Mouse (Mus musculus): ENCODE data around the gene Srrt. TPM values are rescaled to one million over a fixed set of nuclear protein-coding genes. Genes with fewer than 3 reads are reported as not detected.

The Srrt gene
- polyA plus RNA-seq, 1 experiment from 2014 or later: 141 TPM

DNA sequence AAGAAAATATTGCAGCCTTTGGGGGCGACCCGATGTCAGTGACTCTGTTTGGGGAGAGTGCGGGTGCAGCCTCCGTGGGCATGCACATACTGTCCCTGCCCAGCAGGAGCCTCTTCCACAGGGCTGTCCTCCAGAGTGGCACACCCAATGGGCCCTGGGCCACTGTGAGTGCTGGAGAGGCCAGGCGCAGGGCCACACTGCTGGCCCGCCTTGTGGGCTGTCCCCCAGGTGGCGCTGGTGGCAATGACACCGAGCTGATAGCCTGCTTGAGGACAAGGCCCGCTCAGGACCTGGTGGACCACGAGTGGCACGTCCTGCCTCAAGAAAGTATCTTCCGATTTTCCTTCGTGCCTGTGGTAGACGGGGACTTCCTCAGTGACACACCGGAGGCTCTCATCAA, 16.8 kb downstream of the Srrt start:
- Histone ChIP-seq H3K9ac (no peak overlapping the region), H3K27me3 (ENCODE audit: insufficient read depth, low read length) (peaks cover 45% of the 10 kb centered on the region), H3K4me1 (ENCODE audit: insufficient read depth) (no peaks in the 10 kb centered on the region; the same call in 1 of the 2 replicates), H3K36me3 (ENCODE audit: insufficient read depth) (peaks cover 11% of the 10 kb centered on the region), H3K4me2 (peak overlapping the region; percentile 71; the same call in 1 of the 2 replicates), H3K9me3 (ENCODE audit: low read depth, low read length) (no peaks in the 10 kb centered on the region), H3K27ac (ENCODE audit: low read depth) (peak overlapping the region; percentile 42; the same call in 1 of the 2 replicates), H3K4me3 (ENCODE audit: low read depth, low read length) (no peak overlapping the region)
- WGBS: 20% methylated on average over 15 of the region's 15 CpGs
- TF ChIP-seq CTCF (IDR thresholded peaks at IDR 0.05; ENCODE audit: low read depth): peak; percentile 80
- ATAC-seq (ENCODE audit: insufficient read depth): no peak
- peak; percentile 76 for DNase-seq

DNA sequence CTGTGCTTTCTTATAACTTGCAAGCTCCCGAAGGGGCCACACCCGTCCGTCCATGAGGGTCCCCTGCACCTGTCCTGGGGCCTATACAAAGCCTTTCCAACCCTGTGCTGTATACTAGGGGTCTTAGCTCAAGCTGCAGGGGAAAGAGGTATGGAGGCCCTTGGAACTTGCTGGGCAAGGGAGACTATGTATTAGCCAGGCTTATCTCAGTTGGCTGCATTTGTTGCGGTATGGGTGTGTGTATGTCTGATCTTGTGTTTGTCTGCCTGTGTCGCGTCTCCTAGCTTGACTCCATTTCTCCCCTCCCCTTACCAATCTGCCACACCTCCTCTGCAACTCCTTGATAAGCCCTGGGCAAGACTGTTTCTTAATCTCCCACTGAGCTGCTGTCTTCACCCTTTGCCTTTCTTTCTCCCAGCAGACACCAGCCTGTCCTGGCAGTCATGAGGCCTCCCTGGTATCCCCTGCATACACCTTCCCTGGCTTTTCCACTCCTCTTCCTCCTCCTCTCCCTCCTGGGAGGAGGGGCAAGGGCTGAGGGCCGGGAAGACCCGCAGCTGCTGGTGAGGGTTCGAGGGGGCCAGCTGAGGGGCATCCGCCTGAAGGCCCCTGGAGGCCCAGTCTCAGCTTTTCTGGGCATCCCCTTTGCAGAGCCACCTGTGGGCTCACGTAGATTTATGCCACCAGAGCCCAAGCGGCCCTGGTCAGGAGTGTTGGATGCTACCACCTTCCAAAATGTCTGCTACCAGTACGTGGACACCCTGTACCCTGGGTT, 17.7 kb downstream of the Srrt start:
- Histone ChIP-seq H3K4me2 (peak overlapping the region; percentile 71), H3K4me1 (ENCODE audit: insufficient read depth) (no peaks in the 10 kb centered on the region; the same call in 1 of the 2 replicates), H3K4me3 (ENCODE audit: low read depth, low read length) (peak overlapping the region; percentile 38), H3K27ac (ENCODE audit: low read depth) (peak overlapping the region; percentile 44; the same call in 1 of the 2 replicates), H3K9me3 (ENCODE audit: low read depth, low read length) (no peaks in the 10 kb centered on the region), H3K36me3 (ENCODE audit: insufficient read depth) (peaks cover 2% of the 10 kb centered on the region; the same call in 1 of the 2 replicates), H3K9ac (no peak overlapping the region), H3K27me3 (ENCODE audit: insufficient read depth, low read length) (peaks cover 45% of the 10 kb centered on the region)
- DNase-seq: no peak
- WGBS: 51% methylated on average over 13 of the region's 13 CpGs
- no peak for TF ChIP-seq CTCF (IDR thresholded peaks at IDR 0.05; ENCODE audit: low read depth)
- no peak for ATAC-seq (ENCODE audit: insufficient read depth)

DNA sequence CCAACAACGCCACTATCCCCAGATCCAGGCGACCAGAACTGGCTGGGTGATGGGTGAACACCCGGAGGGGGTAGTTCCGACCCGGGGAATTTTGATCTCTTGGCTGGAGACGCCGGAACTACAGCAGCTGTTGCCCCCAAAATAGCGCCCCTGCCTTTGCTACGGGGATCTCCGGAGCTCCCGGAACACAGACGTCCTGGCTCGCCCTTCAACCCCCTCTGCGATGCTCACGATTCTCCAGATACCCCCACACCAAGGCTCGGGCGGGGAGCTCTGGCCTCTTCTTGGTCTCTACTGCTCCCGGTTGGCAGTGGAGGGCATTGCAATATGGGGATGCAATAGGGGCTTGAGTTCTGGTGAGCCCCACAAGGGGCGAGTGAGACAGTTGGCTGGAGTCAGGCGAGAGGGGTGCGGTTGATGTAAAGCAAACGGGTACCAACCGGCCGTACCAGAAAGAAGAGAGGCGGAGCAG, 18.4 kb downstream of the Srrt start:
- Histone ChIP-seq H3K27me3 (ENCODE audit: insufficient read depth, low read length) (peaks cover 45% of the 10 kb centered on the region), H3K9ac (peak overlapping the region; percentile 40; the same call in 1 of the 2 replicates), H3K4me2 (peak overlapping the region; percentile 71), H3K4me1 (ENCODE audit: insufficient read depth) (no peaks in the 10 kb centered on the region; the same call in 1 of the 2 replicates), H3K36me3 (ENCODE audit: insufficient read depth) (no peaks in the 10 kb centered on the region), H3K9me3 (ENCODE audit: low read depth, low read length) (no peaks in the 10 kb centered on the region), H3K4me3 (ENCODE audit: low read depth, low read length) (peak overlapping the region; percentile 38), H3K27ac (ENCODE audit: low read depth) (0 out of 2 replicates have a peak overlapping the region, but pooled peaks have one; percentile 44)
- ATAC-seq (ENCODE audit: insufficient read depth) (0 out of 2 replicates have a peak, but pooled peaks have one; percentile 8), DNase-seq (peak; percentile 52)
- peak; percentile 58 for TF ChIP-seq CTCF (IDR thresholded peaks at IDR 0.05; ENCODE audit: low read depth)
- 2% methylated on average over 25 of the region's 25 CpGs for WGBS

DNA sequence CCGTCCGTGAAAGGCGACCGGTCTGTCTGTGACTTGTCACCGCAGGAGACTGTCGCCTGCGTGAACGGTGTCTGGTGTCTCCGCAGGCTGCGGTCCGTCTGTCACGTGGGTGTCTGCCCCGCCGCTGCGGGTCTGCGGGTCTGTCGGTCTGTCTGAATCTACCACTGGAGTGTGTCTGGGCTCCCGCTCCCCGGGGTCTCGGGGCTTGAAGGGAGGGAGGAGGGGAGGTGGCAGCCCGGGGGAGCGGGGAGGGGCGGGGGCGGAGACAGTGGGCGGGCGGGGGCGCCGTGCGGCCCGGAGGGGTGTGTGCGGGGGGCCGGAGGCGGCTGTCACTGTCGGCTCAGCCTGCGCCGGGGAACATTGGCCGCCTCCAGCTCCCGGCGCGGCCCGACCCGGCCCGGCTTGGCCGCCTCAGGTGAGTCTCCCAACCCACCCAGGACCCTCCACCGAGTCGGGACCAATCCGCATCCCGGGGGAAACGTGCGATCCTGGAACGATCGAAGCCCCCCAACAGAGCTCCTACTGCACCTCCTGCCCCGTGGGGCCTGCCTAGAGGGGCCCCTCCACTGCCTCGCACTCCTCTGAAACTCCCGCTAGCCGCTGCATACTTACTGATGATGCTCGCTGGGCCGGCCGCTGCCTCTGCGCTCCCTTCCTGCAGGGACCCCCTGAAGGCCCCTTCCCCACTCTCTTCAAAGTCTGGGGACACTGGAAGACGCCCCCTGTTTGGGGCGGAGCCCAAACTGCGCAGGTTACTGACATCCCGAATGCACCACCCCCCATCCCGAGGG, 19.3 kb downstream of the Srrt start:
- ATAC-seq (ENCODE audit: insufficient read depth) (peak; percentile 10; the same call in 1 of the 2 replicates), DNase-seq (peak; percentile 27)
- H3K4me1 ChIP-seq (ENCODE audit: insufficient read depth): no peaks in the 10 kb centered on the region; the same call in 1 of the 2 replicates
- no peak for TF ChIP-seq CTCF (IDR thresholded peaks at IDR 0.05; ENCODE audit: low read depth)
- WGBS: under 1% methylated on average over 52 of the region's 65 CpGs
- no peaks in the 10 kb centered on the region for H3K9me3 ChIP-seq (ENCODE audit: low read depth, low read length)
- H3K36me3 ChIP-seq (ENCODE audit: insufficient read depth): no peaks in the 10 kb centered on the region
- H3K9ac ChIP-seq: peak overlapping the region; percentile 52
- no peak overlapping the region for H3K27ac ChIP-seq (ENCODE audit: low read depth)
- peaks cover 45% of the 10 kb centered on the region for H3K27me3 ChIP-seq (ENCODE audit: insufficient read depth, low read length)
- H3K4me3 ChIP-seq (ENCODE audit: low read depth, low read length): peak overlapping the region; percentile 38
- peak overlapping the region; percentile 71 for H3K4me2 ChIP-seq

DNA sequence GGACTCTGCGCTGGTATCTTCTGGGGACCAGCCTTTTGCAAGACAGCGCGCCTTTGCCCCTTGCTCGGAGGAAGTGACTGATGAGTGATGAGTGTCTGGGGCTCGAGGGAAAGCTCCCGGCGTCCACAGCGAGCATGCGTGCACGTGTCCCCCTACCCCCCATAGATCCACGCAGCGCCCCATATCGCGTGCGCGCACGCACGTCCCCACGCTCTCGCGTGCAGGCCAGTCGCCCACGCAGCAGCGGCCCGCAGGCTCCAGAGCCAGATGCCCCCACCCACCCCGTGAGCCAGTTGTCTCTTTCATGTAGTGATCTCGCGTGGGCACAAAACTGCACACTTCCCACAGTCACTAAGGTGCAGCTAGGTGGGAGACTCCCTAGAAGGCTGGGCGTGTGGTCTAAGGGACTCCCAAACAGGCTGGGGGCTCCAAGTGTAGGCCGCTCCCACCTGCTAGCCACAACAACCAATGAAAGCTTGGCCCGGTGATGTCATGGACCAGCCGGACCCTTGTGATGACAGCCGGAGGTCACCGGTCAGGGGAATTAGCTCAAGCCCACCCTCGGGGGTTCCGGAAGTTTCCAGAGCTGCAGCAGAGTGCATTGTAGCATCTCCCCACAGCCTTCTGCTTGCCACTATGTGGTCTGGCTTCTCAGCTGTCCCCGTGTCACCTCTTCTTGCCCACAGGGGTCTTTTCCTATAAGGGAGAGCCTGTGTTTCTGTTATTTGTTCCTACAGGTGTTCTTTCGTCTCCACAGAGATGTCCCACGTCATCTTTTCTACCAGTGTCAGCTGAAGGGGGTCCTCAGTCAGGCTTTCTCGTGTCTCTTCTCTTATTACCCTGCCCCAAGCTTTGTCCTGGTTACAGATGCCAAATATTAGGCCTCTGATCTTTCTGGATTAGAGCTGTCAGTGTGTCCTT, 20.2 kb downstream of the Srrt start, which contains the start of gene Ache:
Gene Ache (plus strand): TSS at position 488 of the 921 bp plus-strand sequence.
- Histone ChIP-seq H3K4me2 (peak within 1 kb of the TSS; percentile 71), H3K27me3 (ENCODE audit: insufficient read depth, low read length) (peaks cover 45% of the 10 kb centered on the region), H3K4me1 (ENCODE audit: insufficient read depth) (no peaks in the 10 kb centered on the region; the same call in 1 of the 2 replicates), H3K36me3 (ENCODE audit: insufficient read depth) (no peaks in the 10 kb centered on the region), H3K27ac (ENCODE audit: low read depth) (no peak within 1 kb of the TSS), H3K9me3 (ENCODE audit: low read depth, low read length) (no peaks in the 10 kb centered on the region), H3K9ac (peak within 1 kb of the TSS; percentile 52), H3K4me3 (ENCODE audit: low read depth, low read length) (peak within 1 kb of the TSS; percentile 38)
- peak; percentile 23 for DNase-seq
- ATAC-seq (ENCODE audit: insufficient read depth): peak; percentile 18; the same call in 1 of the 2 replicates
- no peak for TF ChIP-seq CTCF (IDR thresholded peaks at IDR 0.05; ENCODE audit: low read depth)
- WGBS: 1% methylated on average over 40 of the region's 40 CpGs

DNA sequence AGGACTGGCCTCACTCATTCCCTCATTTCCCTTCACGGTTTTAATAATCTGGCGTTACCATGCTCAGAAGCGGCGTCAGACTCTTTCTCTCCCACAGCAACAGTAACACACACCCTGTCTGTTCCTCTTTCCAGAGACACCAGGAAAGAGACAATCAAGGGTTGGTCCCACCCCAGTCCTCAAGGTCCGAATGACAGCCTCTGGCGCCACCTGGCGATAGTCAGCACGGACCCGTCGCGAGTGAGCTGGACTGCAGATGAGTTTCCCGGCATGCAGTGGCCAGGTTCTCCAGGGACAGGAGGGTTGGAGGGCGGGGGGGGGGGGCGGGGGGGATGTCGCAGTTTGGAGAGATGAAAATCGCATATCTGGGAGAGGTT, 20.8 kb downstream of the Srrt start:
- ATAC-seq (ENCODE audit: insufficient read depth) (peak; percentile 52), DNase-seq (peak; percentile 94)
- Histone ChIP-seq H3K9ac (no peak overlapping the region), H3K4me1 (ENCODE audit: insufficient read depth) (no peaks in the 10 kb centered on the region; the same call in 1 of the 2 replicates), H3K36me3 (ENCODE audit: insufficient read depth) (no peaks in the 10 kb centered on the region), H3K4me2 (peak overlapping the region; percentile 71), H3K9me3 (ENCODE audit: low read depth, low read length) (no peaks in the 10 kb centered on the region), H3K4me3 (ENCODE audit: low read depth, low read length) (peak overlapping the region; percentile 34), H3K27me3 (ENCODE audit: insufficient read depth, low read length) (peaks cover 43% of the 10 kb centered on the region), H3K27ac (ENCODE audit: low read depth) (no peak overlapping the region)
- TF ChIP-seq CTCF (IDR thresholded peaks at IDR 0.05; ENCODE audit: low read depth): peak; percentile 87
- WGBS: 1% methylated on average over 16 of the region's 16 CpGs
